Mouse (Mus musculus) layer of hippocampus, postnatal 10 days (tissue): ENCODE results near the gene Cep128. TPM values are rescaled to one million over a fixed set of nuclear protein-coding genes. Genes with fewer than 3 reads are reported as not detected.
"Not testable (repeated sequence)": the region's sequence is repeated elsewhere in the genome, so short reads cannot be mapped to it uniquely, and the experiment has no call there.

Experiments used
- DNase-seq, 2 experiments: peaks; one replicate each; pipeline ENCODE4 v3.0.0; 2021; ENCODE audit warnings: low spot score in 2 of 2
- total RNA-seq, 2 experiments: library from RNA; stranded (reverse); gene quantifications; 2 replicates each; pipeline ENCODE4 v1.2.3; 2021

Gene Cep128
- total RNA-seq, 2 experiments from 2014 or later = 5.7 to 7.8 TPM

DNA sequence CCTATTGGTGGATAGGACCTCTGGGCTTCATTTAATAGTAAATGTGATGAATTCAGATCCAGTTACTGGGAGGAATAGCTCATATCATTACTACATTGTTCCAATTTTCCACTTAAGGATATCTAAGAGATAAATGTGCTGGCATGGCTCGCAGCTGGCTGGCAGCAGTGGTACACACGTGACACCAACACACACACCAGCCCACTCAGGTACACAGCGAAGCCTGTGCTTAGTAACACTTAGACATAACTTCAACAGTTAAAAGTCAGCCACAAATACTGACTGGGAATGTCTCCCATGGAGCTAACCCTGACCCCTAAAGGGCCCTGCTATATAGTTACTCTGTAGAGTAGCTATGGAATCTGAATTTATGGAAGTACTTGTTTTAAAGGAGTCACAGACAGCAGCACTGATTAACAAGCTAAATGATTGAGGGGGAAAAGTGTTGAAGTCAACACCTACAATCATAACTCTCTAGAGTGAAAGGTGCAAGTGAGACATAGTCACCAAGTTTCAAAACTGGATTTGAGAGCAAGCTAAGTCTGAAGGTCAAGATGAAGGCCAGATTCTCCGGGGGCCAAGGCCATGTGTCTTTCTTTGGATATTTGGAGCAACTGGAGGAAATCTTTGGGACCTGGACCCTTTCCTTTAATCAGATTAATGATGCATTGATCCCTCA lies 320.7 kb downstream of the Cep128 start:
- DNase-seq = no peak

DNA sequence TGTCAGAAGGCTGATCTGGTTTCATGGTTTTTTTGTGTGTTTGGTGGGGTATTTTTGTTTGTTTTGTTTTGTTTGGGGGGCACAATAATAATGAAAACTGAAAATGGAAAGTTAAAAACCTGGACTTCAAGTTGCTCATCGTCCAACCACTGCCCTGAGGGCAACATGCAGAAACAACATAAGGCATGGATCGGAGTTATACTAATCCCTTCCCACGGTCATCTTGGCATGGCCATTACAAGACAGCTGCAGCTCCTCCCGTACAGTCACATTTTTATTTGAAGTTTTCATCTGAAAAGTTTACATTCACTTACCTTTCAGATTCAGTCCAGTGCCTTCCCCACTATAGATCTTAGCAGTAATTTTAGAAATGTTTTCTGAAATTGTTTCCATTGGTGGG lies 321.5 kb downstream of the Cep128 start:
- no peak for DNase-seq

GRCm38 (mm10) chr12:91059704-91060318 lies 324.4 kb downstream of the Cep128 start:
- no peak for DNase-seq

DNA sequence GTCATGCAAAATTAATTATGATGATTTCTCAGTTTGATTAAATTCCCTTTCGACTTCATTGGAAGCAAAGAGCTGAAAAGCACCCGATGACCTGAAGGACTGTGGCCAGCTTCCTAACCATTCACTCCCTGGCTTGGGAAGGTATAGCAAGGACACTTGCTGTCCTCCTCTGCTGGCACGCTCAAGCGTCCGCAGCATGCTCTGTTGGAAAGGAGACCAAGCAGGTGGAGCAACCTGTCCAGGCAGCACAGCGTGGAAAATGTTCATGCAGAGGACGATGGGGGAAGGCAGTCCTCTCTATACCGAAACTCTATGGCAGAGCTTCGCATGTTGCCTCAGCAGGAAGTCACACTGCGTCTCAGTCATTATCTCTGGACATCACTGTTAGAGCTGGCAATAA lies 327.3 kb downstream of the Cep128 start:
- DNase-seq = no peak

- no peak for DNase-seq
Observed at GRCm38 (mm10) chr12:91052301-91052700, 331.9 kb downstream of the Cep128 start.

- DNase-seq = peak; percentile 28 to 37
Observed at GRCm38 (mm10) chr12:91050593-91051325, 333.4 kb downstream of the Cep128 start.

GRCm38 (mm10) chr12:91041363-91041762 lies 342.8 kb downstream of the Cep128 start:
- DNase-seq = no peak

DNA sequence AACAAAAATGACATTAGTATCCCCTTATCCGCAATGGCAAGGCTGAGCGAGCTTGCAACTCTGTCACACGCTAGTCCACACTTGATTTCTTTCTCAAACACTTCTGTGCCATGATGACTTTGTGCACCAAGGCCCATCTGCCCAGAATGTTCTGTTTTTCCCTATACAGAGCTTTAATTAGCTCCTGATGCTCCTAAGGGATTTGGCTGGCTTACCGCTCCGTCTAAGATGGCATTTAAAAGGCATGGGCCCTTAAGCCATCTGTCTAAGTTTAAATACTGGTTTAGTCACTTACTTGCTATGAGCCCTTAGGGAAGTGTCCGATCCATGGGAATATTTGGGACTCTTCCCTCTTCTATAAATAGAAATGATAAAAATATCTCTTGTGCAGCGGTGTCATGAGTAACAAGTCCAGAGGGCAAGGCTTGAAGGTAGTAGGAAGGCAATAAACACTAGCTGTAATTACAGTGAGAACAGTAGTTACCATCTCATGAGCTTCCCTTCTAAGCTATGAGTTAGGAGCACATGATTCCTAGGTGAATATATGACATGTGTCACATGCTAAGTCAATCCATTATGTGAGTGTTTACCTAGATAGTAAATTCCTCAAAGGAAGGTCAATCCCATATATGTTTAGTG lies 343.8 kb downstream of the Cep128 start:
- no peak for DNase-seq

DNA sequence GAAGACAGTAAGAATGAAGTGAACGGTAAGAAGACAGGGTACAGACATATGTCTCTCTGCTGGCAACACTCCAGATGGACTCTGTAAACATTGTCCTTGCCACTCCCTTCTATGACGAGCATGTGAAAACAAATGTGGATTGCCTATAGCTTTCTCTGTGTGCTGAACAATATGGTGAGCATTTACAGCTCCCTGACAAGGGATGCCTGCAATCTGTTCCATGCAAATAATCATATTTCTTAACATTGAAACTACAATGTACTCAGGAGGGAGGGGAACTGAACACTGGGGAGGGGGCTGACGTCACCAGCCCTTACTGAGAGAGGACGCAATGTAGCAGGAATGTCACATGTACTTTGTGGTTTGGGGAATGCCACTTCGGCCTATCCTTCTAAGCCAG lies 355.1 kb downstream of the Cep128 start:
- no peak for DNase-seq

- DNase-seq = no peak
Observed at GRCm38 (mm10) chr12:91027681-91028080, 356.5 kb downstream of the Cep128 start.

DNA sequence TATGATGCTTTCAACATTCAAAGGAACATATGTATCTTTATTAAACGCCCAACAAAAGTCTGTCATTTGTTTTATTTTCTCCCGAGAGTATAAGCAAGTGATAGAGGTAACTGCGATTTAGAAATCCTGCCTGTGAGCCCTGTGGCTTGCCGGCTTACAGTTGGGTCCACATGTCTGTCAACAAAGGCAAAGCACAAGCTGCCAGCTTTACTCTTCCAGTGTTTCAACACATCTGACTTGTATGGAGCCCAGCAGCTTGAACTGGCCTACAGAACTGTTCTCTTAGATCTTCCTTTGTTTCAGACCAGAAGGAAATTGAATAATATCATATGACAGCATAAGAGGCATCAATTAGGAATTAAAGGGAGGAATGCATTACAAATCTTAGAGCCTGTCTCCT lies 357.1 kb downstream of the Cep128 start:
- no peak for DNase-seq

GRCm38 (mm10) chr12:91015075-91015474 lies 369.1 kb downstream of the Cep128 start:
- no peak for DNase-seq

DNA sequence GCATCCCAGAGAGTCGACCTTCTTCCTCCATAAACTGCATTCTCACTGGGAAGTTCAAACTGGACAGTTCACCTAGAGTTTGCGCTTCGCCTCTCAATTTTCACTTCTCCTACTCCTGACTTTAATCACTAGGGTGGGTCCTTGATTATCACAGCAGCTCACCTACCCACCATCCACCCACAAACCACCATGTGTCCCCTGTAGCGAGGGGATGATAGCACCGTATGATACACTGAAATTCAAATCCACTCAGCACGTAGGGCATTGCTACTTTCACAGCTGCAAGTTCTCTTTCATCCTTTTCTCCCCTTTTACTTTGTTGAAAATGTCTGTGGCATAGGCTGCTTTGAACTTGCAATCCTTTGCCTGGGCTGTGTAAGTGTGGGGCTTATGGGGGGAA lies 371.2 kb downstream of the Cep128 start:
- DNase-seq = no peak

- DNase-seq = no peak
Observed at GRCm38 (mm10) chr12:91012184-91012583, 372.0 kb downstream of the Cep128 start.

DNA sequence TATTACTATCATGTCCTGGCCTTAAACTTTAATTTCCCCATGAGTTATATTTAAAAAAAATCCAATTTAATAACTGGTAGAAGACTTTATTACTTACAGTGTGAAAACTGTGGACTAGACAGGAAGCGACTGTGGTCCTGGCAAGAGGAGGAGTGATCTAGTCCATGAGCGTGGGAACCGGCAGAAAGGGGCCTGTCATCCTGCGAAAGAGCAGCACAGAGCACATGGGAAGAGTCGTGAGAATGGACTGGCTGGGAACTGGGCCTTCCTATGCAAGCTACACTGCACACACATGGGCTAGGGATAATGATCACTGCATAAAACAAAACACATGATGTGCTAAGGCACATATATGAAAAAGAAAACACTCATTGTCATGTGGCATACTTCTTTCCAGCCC lies 375.5 kb downstream of the Cep128 start:
- DNase-seq = no peak

DNA sequence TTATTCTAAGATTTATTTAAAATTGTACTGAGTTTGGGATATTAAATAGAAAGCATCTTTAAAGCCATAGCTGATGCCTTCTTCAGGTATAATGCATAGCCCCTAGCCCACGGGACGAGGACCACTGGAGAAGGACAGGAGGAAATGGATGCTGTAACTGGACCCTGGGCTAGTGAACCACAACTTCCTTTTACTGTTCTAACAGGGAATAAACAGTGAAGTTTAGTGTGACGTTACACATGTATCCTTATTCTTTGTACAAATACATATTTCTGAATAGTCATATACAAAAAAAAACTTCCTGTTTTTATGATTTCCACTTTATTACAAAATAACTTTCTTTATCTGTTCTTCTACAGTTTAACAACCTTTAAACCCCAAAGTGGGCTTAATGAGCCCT lies 376.0 kb downstream of the Cep128 start:
- no peak for DNase-seq

DNA sequence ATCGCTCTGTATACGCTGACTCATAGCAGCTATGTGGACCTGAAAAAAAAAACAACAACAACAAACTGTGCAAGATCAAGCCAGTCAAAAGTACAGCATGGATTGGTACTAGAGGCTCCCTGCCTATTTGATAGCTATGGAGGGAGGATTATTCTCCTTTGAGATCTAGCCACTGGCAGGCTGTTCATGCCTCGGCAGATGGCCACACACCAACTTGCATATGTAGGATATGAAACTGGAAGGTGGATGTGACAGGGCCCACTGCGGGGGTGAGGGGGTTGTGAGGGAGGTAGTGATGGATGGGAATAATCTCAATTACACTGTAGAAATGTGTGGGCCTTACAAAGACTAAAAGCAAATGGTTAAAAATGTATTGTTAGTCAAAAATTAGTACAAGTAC lies 386.7 kb downstream of the Cep128 start:
- DNase-seq = no peak

DNA sequence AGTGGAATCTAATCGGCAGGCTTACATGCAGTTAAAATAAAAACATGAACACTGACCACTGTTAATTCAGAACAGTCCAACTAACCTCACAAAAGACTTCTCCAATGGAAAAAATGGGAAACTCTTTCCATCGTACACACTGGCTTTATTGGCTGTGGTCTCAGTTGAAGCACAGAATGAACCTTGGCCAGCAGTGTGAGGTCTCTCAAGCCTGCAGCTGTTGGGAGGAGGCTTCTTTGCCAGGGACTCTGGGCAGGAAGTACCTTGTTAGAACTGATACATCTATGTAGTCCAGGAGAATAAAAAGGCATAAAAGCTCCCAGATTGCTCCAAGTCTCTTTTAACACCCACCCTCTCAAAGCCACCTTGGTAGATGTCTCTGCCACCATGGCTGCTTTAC lies 390.9 kb downstream of the Cep128 start:
- DNase-seq = no peak

GRCm38 (mm10) chr12:90987782-90988181 lies 396.4 kb downstream of the Cep128 start:
- DNase-seq = no peak

DNA sequence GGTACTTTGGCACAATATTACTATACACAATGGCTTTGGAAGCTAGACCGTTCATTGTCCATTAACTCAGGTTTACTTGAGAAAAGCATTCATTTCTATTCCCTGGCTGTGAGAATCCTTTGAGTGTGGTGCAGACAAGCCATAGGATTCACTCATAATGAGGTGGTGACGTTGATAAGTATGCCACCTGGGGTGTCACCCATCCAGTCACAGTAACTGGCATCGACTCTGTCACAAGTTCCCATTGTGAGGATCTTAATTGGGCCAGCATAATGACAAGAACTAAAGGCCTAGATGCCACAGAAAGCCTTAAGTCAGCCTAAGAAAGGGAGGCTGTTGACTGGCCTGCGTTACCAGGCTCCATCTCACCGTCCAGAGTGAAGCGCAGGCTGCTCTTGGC lies 396.9 kb downstream of the Cep128 start:
- DNase-seq = no peak

DNA sequence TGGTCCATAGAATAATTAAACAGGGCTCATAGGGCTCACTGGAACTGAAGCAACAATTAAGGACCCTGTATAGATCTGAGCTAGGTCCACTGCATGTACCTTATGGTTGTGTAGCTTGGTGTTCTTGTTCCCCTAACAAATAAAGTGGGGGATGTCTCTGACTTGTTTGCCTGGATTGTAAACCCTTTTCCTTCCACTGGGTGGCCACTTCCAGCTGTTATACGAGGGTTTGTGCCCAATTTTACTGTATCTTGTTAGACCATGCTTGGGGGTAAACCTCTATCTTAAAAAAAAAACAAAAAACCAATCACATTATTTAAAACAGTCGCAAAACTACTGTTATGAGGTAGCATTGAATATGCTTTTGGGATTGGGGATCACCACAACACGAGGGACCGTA lies 402.2 kb downstream of the Cep128 start:
- DNase-seq = no peak

- DNase-seq = not testable (repeated sequence)
Observed at GRCm38 (mm10) chr12:90976406-90976805, 407.8 kb downstream of the Cep128 start.
